Mouse (Mus musculus): ENCODE measurements around the gene Rbfox2.

- no peak for TF ChIP-seq POLR2A (IDR thresholded peaks at IDR 0.05; ENCODE audit: extremely low read depth, insufficient read depth, low read length)
- no peak for TF ChIP-seq CTCF (IDR thresholded peaks at IDR 0.05; ENCODE audit: low read depth, low read length)
Measured at GRCm38 (mm10) chr15:77348146-77348545, 41.3 kb upstream of the Rbfox2 start.

Data from liver, adult 2 months (tissue).